Mouse (Mus musculus): Measurements from ENCODE around the gene Vezf1. TPM values are rescaled to one million over a fixed set of nuclear protein-coding genes. Genes with fewer than 3 reads are reported as not detected.

The Vezf1 gene
- 29.6 and 30.2 TPM in 2 replicates for polyA plus RNA-seq (2012; rRNA removed)

DNA sequence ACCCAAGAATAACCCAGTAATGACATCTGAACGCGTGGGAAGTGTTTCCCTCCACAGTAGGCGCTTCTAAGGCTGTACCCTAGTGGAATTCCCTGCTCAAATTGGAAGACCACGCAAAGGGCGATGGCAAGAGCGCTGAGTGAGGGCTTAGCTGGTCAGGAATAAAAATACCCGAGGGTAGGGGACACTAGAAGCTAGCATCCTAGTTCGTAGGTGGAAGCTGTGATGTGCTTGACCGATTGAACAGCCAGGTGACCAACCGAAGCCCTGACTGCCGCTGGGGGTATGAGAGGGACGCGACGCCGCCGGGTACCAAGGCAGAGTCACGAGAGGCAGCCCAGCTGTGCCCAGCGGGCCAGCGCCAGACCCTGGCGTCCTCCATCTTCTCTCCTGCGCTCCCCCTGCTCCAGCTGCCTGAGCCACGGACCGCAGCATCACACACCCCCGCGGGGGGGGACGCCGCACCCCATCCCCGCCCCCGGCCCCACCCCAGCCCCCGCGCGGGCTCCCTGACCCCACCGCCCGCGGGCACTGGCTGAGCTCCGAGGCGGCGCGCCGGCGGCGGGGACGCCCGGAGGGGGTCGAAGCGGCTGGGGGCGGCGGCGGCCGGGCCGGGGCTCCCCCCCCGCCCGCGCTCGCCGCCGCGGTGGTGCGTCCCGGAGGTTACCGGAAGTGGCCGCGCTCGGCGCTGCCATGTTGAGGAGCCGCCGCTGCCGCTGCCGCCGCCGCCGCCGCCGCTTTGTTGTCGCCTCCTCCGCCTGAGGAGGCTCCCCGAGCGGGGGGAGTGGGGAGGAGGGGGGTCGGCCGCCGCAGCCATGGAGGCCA lies at the start of gene Vezf1:
Vezf1 (plus strand) TSS at position 694 of the 825 bp plus-strand sequence.
- under 1% methylated on average over 53 of the region's 81 CpGs for WGBS
- TF ChIP-seq POLR2A (IDR thresholded peaks at IDR 0.05; ENCODE audit: borderline replicate concordance, insufficient read depth, low read length) (peak; percentile 56; the same call in 1 of the 2 replicates), CTCF (IDR thresholded peaks at IDR 0.05; ENCODE audit: borderline replicate concordance, insufficient read depth, low read depth, low read length) (peak; percentile 15; the same call in 1 of the 2 replicates)
- H3K27me3 ChIP-seq (ENCODE audit: control insufficient read depth, insufficient read depth, low read length): no peaks in the 10 kb centered on the region
- peak within 1 kb of the TSS; percentile 100 for H3K4me3 ChIP-seq (replicated peaks; ENCODE audit: insufficient read depth, low read depth, low read length)
- peaks cover 4% of the 10 kb centered on the region; the same call in 1 of the 2 replicates for H3K4me1 ChIP-seq (ENCODE audit: control insufficient read depth, insufficient read depth, low read length)
- H3K27ac ChIP-seq (ENCODE audit: insufficient read depth, low read length): peak within 1 kb of the TSS; percentile 100
- peak; percentile 76 to 81 for DNase-seq

DNA sequence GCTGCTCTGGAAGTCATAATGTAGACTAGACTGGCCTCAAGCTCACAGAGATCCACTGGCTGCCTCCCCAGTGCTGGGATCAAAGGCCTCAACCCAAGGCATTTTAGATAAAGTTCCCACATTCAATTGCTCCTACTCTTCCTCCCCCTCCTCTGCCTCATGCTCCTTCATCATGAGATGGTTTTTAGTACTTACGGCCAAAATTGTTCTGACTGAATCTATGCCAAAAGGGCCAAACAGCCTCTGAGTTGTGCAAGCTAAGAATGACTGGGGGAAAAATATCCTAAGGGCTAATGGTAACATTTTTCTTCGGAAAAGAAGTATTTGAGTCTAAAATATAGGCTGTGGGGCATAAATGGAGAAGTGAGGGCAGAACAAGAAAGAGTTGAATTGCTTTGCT lies 44.1 kb upstream of the Vezf1 start:
- DNase-seq: no peak
- no peak overlapping the region for H3K4me3 ChIP-seq (replicated peaks; ENCODE audit: insufficient read depth, low read depth, low read length)
- no peaks in the 10 kb centered on the region for H3K4me1 ChIP-seq (ENCODE audit: control insufficient read depth, insufficient read depth, low read length)
- WGBS: 76% methylated on average over 2 of the region's 2 CpGs
- no peaks in the 10 kb centered on the region for H3K27me3 ChIP-seq (ENCODE audit: control insufficient read depth, insufficient read depth, low read length)
- TF ChIP-seq CTCF (IDR thresholded peaks at IDR 0.05; ENCODE audit: borderline replicate concordance, insufficient read depth, low read depth, low read length) (no peak), POLR2A (IDR thresholded peaks at IDR 0.05; ENCODE audit: borderline replicate concordance, insufficient read depth, low read length) (no peak)
- no peak overlapping the region for H3K27ac ChIP-seq (ENCODE audit: insufficient read depth, low read length)

DNA sequence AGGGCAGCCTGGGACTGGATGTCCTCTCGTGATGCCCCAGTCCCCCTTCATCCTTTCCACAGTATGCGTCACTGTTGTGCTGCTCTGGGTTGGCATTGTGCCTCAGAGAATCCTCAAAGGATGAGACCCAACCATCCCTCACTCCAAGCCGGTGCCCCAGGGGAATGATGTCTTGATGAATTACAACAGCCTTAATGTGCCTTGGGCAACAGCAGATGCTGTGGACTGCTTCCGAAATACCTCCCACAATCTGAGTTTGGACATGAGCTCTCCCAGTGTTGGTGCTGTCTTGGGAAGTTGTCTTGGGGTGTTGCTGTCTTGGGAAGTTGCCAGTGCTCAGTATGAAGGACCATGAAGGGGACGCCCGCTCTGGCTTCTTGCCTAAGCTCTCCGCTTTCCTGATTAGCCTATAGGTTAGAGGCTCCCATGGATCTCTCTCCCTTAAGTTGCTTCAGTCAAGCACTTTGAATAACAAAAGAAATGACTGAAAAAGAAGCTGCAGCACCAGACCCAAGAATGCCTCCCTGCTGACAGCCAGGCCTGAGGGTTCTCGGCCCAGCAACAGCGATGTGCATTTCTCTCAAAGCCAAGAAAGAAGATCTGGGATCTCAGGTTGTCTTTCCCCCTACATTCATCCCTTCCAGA lies 40.6 kb upstream of the Vezf1 start:
- TF ChIP-seq POLR2A (IDR thresholded peaks at IDR 0.05; ENCODE audit: borderline replicate concordance, insufficient read depth, low read length): no peak
- TF ChIP-seq CTCF (IDR thresholded peaks at IDR 0.05; ENCODE audit: borderline replicate concordance, insufficient read depth, low read depth, low read length): no peak
- Histone ChIP-seq H3K4me1 (ENCODE audit: control insufficient read depth, insufficient read depth, low read length) (no peaks in the 10 kb centered on the region), H3K27me3 (ENCODE audit: control insufficient read depth, insufficient read depth, low read length) (no peaks in the 10 kb centered on the region), H3K4me3 (replicated peaks; ENCODE audit: insufficient read depth, low read depth, low read length) (no peak overlapping the region), H3K27ac (ENCODE audit: insufficient read depth, low read length) (no peak overlapping the region)
- WGBS: 62% methylated on average over 9 of the region's 9 CpGs
- no peak for DNase-seq

DNA sequence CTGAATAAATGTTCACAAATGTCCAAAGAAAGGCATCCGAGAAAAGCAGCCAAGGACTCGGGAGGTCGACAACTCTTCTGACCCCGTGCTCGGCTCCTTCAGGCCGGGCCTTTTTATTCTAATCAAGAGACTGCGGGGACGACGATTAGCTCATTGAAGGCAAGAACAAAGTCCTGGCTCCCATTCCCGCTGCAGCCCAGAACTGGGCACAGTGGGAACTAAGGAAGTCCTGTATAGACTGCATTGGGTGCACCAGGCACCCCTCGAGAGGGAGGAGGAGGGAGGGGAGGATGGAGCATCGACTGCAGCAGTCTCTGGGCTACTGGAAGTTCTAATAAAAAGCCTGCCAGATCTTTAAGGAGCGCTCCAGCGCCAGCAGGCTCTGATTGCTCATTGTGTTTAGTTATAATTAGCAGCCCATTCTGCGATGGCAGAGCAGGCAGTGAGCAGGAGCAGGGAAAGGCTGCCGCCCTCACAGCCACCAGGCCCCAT lies 39.8 kb upstream of the Vezf1 start:
- H3K27me3 ChIP-seq (ENCODE audit: control insufficient read depth, insufficient read depth, low read length): no peaks in the 10 kb centered on the region
- DNase-seq: no peak
- 26% methylated on average over 16 of the region's 16 CpGs for WGBS

DNA sequence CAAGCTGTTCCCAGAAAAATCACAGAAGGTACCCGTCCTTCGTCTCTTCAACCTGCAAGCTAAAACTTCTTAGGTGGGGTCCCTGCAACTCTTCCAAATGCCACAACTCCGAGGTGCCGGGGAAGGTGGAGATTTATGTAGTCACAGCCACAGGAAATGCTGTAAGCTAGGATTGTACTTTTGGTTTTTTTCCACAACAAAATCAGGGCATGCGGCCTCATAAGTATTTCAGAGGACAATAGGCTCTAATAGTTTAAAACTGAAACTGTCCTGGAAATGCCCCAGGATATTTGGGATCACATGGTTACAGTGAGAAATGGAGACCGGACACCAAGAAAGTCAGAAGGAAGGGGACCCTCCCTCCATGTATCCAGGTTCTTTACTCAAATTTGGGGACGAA lies 37.9 kb upstream of the Vezf1 start:
- no peaks in the 10 kb centered on the region for H3K27me3 ChIP-seq (ENCODE audit: control insufficient read depth, insufficient read depth, low read length)
- H3K4me1 ChIP-seq (ENCODE audit: control insufficient read depth, insufficient read depth, low read length): no peaks in the 10 kb centered on the region
- no peak overlapping the region for H3K4me3 ChIP-seq (replicated peaks; ENCODE audit: insufficient read depth, low read depth, low read length)
- no peak for DNase-seq
- no peak overlapping the region for H3K27ac ChIP-seq (ENCODE audit: insufficient read depth, low read length)
- no peak for TF ChIP-seq POLR2A (IDR thresholded peaks at IDR 0.05; ENCODE audit: borderline replicate concordance, insufficient read depth, low read length)
- no peak for TF ChIP-seq CTCF (IDR thresholded peaks at IDR 0.05; ENCODE audit: borderline replicate concordance, insufficient read depth, low read depth, low read length)
- 92% methylated on average over 7 of the region's 7 CpGs for whole genome bisulfite sequencing

More for the DNA sequence above, 39.8 kb upstream of the Vezf1 start:
- Histone ChIP-seq H3K4me1 (ENCODE audit: control insufficient read depth, insufficient read depth, low read length) (no peaks in the 10 kb centered on the region), H3K4me3 (replicated peaks; ENCODE audit: insufficient read depth, low read depth, low read length) (no peak overlapping the region), H3K27ac (ENCODE audit: insufficient read depth, low read length) (no peak overlapping the region)
- TF ChIP-seq POLR2A (IDR thresholded peaks at IDR 0.05; ENCODE audit: borderline replicate concordance, insufficient read depth, low read length) (no peak), CTCF (IDR thresholded peaks at IDR 0.05; ENCODE audit: borderline replicate concordance, insufficient read depth, low read depth, low read length) (no peak)

DNA sequence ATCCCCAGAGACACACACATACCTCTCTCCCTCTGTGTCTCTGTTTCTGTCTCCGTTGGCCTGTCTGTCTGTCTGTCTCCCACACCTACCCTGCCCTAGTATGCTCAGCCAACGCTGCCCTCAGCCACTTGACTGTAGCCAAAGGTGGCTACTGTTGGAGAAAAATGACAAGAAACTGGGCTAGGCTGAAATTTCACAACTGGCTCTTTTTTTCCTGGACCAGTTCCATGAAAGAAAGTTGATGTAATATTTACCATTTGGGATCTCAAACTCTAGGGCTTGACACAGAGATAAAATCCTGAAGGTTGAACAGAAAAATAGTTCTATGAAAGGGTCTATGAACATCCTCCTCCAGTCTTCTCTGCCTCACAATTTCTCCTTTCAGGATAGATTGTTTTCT lies 37.2 kb upstream of the Vezf1 start:
- TF ChIP-seq POLR2A (IDR thresholded peaks at IDR 0.05; ENCODE audit: borderline replicate concordance, insufficient read depth, low read length): no peak
- TF ChIP-seq CTCF (IDR thresholded peaks at IDR 0.05; ENCODE audit: borderline replicate concordance, insufficient read depth, low read depth, low read length): no peak
- Histone ChIP-seq H3K27me3 (ENCODE audit: control insufficient read depth, insufficient read depth, low read length) (no peaks in the 10 kb centered on the region), H3K27ac (ENCODE audit: insufficient read depth, low read length) (no peak overlapping the region), H3K4me3 (replicated peaks; ENCODE audit: insufficient read depth, low read depth, low read length) (no peak overlapping the region), H3K4me1 (ENCODE audit: control insufficient read depth, insufficient read depth, low read length) (no peaks in the 10 kb centered on the region)
- 78% methylated on average over 2 of the region's 2 CpGs for WGBS
- DNase-seq: no peak

DNA sequence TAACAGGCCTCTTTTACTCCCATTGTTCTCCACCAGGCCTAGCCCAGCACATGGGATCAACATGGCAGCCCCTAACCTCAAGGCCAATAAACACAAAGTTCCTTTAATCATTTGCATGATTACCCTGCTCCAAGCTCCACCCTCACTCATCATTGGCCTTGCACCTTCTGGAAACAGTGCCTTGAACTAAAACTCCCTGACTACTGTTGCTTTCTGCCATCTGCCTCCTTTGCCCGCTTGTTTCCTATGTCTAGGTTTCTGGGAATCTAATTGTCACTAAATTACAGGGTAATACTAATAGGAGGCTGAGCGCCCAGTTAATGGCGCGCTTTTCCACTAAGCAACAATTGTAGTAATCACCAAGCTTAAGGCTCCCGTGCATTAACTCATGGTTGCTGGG lies 36.3 kb upstream of the Vezf1 start:
- Histone ChIP-seq H3K27ac (ENCODE audit: insufficient read depth, low read length) (no peak overlapping the region), H3K4me3 (replicated peaks; ENCODE audit: insufficient read depth, low read depth, low read length) (no peak overlapping the region), H3K27me3 (ENCODE audit: control insufficient read depth, insufficient read depth, low read length) (no peaks in the 10 kb centered on the region), H3K4me1 (ENCODE audit: control insufficient read depth, insufficient read depth, low read length) (no peaks in the 10 kb centered on the region)
- DNase-seq: no peak
- no peak for TF ChIP-seq CTCF (IDR thresholded peaks at IDR 0.05; ENCODE audit: borderline replicate concordance, insufficient read depth, low read depth, low read length)
- no peak for TF ChIP-seq POLR2A (IDR thresholded peaks at IDR 0.05; ENCODE audit: borderline replicate concordance, insufficient read depth, low read length)
- 90% methylated on average over 5 of the region's 5 CpGs for WGBS
